Mouse (Mus musculus): ENCODE results near the gene Rnf223. TPM values are rescaled to one million over a fixed set of nuclear protein-coding genes. Genes with fewer than 3 reads are reported as not detected.
"Not testable (repeated sequence)": the region's sequence is repeated elsewhere in the genome, so short reads cannot be mapped to it uniquely, and the experiment has no call there.

Rnf223 gene
- polyA plus RNA-seq, 1 experiment from 2014 or later, result 0.71 TPM

DNA sequence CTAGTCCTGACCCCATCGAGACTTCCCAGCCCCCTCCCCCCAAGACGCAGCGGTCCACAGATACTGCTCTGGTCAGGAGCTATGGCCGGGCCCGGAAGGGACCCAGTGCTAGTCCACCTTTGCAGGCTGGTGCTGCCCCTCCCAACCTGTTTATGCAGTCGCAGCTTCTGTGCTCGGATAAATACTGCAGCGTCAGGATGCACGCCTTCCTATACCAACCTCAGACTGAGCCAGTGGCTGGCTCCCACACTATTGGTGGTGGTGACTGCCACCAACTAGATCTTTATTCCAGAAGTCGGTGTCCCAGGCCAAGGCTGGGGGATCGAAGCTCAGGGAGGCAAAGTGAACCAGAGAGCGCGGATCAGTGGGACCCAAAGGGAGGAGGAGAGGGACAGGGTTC is 4.8 kb downstream of the Rnf223 start:
- H3K27ac ChIP-seq, result no peak overlapping the region
- 92% methylated on average over 13 of the region's 13 CpGs for WGBS
- H3K27me3 ChIP-seq (ENCODE audit: insufficient read depth, poor library complexity, severe bottlenecking), result no peaks in the 10 kb centered on the region

DNA sequence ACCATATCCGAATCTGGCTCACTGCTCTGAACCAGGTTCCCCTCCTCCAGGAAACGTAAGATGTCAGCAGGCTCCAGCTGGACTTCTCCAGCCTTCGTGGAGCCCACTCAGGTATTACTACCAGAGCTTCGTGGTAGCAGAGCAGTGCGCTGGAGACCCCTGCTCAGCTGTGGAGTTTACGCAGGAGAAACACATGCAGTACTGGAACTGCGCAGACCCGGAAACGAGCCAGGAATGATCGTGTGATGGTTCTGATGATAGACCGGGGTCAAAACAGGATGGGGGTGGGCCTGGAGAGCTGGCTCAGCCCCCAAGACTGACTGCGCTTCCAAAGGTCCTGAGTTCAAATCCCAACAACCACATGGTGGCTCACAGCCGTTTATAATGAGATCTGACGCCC is 5.5 kb downstream of the Rnf223 start:
- Histone ChIP-seq H3K4me1 (replicated peaks) (no peaks in the 10 kb centered on the region; the same call in 1 of the 2 replicates), H3K27me3 (ENCODE audit: insufficient read depth, poor library complexity, severe bottlenecking) (no peaks in the 10 kb centered on the region), H3K4me3 (no peak overlapping the region), H3K9me3 (peaks cover 13% of the 10 kb centered on the region), H3K36me3 (no peaks in the 10 kb centered on the region), H3K27ac (no peak overlapping the region)
- 93% methylated on average over 14 of the region's 14 CpGs for WGBS
- no peak for DNase-seq (ENCODE audit: low spot score)

More for the DNA sequence above, 4.8 kb downstream of the Rnf223 start:
- Histone ChIP-seq H3K4me3 (no peak overlapping the region), H3K4me1 (replicated peaks) (no peaks in the 10 kb centered on the region; the same call in 1 of the 2 replicates), H3K9me3 (peaks cover 13% of the 10 kb centered on the region), H3K36me3 (no peaks in the 10 kb centered on the region)
- DNase-seq (ENCODE audit: low spot score), result no peak

DNA sequence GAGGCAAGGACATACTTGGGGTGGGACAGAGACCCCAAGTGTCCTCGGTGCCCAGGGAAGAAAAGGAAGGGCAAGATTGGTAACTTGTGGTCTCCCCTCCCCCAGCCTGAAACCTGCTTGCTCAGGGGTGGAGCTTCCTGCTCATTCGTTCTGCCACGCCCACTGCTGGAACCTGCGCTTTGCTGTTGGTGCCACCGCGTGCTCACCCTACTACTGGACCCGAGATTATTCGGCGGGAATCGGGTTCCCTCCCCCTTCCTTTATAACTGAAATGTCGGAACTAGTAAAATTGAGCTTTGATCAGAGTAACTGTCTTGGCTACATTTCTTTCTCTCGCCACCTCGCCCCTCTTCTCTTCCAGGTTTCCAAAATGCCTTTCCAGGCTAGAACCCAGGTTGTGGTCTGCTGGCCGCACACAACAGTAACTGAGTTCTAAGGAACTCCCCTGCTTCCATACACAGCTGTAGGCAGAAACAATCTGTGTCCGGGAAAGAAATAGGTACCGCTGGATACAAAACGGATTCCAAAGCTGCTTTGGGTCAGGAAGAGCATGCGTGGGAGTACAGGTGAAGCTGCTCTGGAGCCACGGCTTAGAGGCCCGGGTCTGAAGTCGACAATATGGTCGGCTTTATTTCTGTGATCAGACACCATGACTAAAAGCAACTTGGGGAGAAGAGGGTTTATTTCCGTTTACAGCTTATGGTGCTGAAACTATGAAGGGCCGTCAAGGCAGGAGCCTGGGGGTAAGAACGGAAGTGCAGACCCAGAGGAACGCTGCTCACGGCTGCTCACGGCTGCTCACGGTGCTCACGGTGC is 6.2 kb downstream of the Rnf223 start:
- H3K9me3 ChIP-seq, result peaks cover 13% of the 10 kb centered on the region
- 94% methylated on average over 30 of the region's 30 CpGs for WGBS
- no peaks in the 10 kb centered on the region; the same call in 1 of the 2 replicates for H3K4me1 ChIP-seq (replicated peaks)
- H3K27ac ChIP-seq, result no peak overlapping the region
- DNase-seq (ENCODE audit: low spot score), result no peak
- H3K4me3 ChIP-seq, result no peak overlapping the region
- H3K27me3 ChIP-seq (ENCODE audit: insufficient read depth, poor library complexity, severe bottlenecking), result no peaks in the 10 kb centered on the region
- H3K36me3 ChIP-seq, result no peaks in the 10 kb centered on the region

DNA sequence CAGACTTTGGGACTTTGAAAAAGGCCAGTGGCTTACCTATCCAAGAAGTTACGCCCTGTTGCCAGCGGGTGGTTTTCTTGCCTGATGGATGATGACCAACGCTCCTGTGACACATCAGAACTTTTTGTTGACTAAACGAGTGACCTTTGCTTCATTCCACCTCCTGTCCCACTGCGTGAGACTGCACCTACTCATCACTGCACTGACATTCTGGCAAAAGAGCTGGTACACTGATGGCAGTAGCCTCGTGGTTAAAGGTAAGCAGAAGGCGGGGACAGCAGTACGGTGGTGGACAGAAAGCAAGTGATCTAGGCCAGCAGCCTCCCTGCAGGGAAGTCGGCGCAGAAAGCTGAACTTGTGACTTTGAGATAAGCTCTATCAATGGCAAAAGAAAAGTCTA is 20.6 kb downstream of the Rnf223 start:
- 89% methylated on average over 10 of the region's 10 CpGs for WGBS
- DNase-seq (ENCODE audit: low spot score), result not testable (repeated sequence)

DNA sequence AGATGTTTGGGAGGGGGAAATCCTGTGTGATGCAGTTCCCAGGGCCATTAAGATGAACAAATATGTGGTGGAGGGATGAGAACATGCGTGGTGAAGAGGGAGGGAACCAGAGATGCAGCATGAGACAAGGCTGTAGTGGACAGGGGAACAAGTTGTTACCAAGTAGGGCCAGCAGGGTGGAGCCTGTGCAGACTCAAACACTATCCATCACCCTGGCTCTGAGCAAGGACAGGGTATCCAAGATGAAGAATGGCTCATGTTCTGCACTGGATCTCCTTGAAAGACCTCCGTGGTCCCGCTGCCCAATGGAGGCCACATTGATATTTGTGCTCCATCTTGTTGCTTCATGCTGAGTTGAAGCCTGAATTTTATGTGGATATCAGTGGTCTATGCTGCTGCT is 24.5 kb downstream of the Rnf223 start:
- DNase-seq (ENCODE audit: low spot score), result no peak
- no peaks in the 10 kb centered on the region for H3K4me1 ChIP-seq (replicated peaks)
- H3K27ac ChIP-seq, result no peak overlapping the region
- peaks cover 24% of the 10 kb centered on the region for H3K9me3 ChIP-seq
- no peaks in the 10 kb centered on the region for H3K36me3 ChIP-seq
- H3K4me3 ChIP-seq, result no peak overlapping the region
- 92% methylated on average over 3 of the region's 3 CpGs for WGBS
- no peaks in the 10 kb centered on the region for H3K27me3 ChIP-seq (ENCODE audit: insufficient read depth, poor library complexity, severe bottlenecking)

More for the DNA sequence above, 20.6 kb downstream of the Rnf223 start:
- not testable (repeated sequence) for H3K4me1 ChIP-seq (replicated peaks); H3K36me3 ChIP-seq; H3K27me3 ChIP-seq (ENCODE audit: insufficient read depth, poor library complexity, severe bottlenecking); H3K4me3 ChIP-seq; H3K9me3 ChIP-seq; H3K27ac ChIP-seq

DNA sequence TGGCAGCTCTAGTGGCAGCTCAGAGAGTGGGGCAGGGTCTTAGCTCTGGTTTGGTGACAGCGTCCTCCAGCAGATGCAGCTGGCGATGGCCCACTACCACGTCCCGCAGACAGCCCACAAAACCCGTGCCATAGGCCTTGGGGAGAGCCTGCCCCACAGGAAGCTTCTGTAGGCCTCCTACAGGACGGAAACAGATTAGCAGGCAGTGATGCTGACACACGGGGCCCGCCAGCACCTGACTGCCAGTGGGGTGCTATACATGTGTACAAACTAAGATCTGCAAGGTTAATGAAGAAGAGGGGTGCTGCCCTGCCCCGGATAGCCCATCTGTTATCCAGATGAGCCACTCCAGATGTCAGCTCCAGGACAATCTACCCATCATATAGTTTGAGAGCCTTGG is 36.2 kb downstream of the Rnf223 start:
- Histone ChIP-seq H3K27ac (no peak overlapping the region), H3K36me3 (peaks cover 100% of the 10 kb centered on the region), H3K4me3 (no peak overlapping the region), H3K4me1 (replicated peaks) (no peaks in the 10 kb centered on the region), H3K27me3 (ENCODE audit: insufficient read depth, poor library complexity, severe bottlenecking) (no peaks in the 10 kb centered on the region), H3K9me3 (peaks cover 21% of the 10 kb centered on the region)
- no peak for DNase-seq (ENCODE audit: low spot score)
- WGBS, result 92% methylated on average over 9 of the region's 9 CpGs

DNA sequence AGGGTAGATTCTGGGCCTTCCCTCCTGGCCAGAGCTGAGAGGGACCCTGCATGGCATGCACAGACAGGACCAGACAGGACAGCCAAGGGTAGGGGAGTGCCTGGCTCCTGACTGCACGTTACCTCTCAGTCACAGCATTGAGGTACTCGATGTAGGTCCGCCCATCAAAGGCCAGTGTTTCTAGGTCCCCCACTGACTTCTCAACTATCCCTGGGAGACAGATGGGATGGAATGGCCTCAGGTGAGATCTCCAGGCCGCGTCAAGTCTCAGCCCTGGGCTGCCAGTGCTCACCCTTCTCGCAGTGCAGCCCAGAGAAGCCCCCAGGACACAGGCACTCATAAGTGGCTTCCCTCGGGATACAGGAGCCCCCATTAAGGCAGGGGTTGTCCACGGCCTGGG is 38.3 kb downstream of the Rnf223 start:
- 95% methylated on average over 8 of the region's 8 CpGs for WGBS
- Histone ChIP-seq H3K36me3 (peaks cover 100% of the 10 kb centered on the region), H3K4me1 (replicated peaks) (no peaks in the 10 kb centered on the region), H3K9me3 (peaks cover 3% of the 10 kb centered on the region; the same call in 1 of the 2 replicates), H3K4me3 (no peak overlapping the region), H3K27ac (no peak overlapping the region), H3K27me3 (ENCODE audit: insufficient read depth, poor library complexity, severe bottlenecking) (no peaks in the 10 kb centered on the region)
- DNase-seq (ENCODE audit: low spot score), result no peak

DNA sequence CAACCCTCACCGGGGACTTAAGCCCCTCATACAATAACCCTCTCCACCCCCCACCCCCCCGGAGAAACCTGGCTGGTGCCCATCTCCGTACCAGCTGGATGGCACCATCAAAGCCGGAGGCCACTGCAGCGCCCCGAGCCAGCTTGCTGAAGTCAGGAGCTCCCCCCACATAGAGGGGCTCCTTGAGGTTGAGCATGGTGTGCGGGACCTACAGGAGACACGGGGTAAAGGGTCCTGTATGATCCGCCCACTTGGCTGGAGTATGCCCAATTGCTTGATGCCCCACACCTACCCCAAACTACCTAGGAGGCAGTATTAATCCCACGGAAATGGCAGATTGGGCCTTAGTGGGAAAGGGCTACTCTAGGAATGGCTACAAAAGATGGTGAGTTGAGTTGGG is 38.8 kb downstream of the Rnf223 start:
- Histone ChIP-seq H3K4me1 (replicated peaks) (no peaks in the 10 kb centered on the region), H3K36me3 (peaks cover 100% of the 10 kb centered on the region), H3K4me3 (no peak overlapping the region), H3K27ac (no peak overlapping the region), H3K9me3 (no peaks in the 10 kb centered on the region), H3K27me3 (ENCODE audit: insufficient read depth, poor library complexity, severe bottlenecking) (no peaks in the 10 kb centered on the region)
- 96% methylated on average over 10 of the region's 10 CpGs for WGBS
- no peak for DNase-seq (ENCODE audit: low spot score)

DNA sequence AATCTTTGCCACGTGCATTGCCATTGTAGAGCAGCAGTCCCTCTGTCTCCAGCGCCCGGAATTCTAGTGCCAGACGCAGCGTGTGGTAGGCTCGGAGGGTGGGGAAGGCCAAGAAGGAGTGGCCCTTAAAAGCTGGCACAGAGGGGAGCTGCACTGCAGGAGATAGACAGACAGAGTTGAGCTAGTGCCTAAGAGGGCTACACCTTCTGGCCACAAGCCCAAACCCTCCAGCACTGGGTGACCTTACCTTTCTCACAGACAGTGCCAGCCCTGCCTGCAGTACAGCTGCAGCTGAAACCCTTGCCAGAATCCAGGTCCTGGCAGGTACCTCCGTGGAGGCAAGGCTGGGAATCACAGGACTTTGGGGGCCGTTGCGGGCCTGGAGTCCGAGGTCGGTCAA is 41.5 kb downstream of the Rnf223 start:
- no peak for DNase-seq (ENCODE audit: low spot score)

DNA sequence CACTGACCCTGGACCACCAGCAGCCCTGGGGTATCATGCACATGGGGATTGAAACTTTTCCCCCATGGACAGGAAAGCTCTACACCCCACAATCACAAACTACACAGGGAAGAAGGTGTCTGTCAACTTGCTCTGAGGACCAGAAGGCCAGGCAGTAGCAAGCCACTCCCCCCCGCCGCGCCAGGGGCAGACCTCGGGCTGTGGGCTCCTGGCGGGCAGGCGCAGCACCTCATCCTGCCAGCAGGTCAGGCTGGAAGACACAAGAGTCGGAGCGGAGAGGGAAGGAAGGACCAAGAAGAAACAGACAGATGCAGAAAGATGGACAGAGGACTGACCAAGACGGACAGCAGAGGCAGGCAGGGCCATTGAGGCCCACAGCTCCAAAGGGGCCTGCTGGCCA is 47.3 kb downstream of the Rnf223 start:
- Histone ChIP-seq H3K4me1 (replicated peaks) (no peaks in the 10 kb centered on the region), H3K27ac (no peak overlapping the region), H3K27me3 (ENCODE audit: insufficient read depth, poor library complexity, severe bottlenecking) (no peaks in the 10 kb centered on the region), H3K4me3 (no peak overlapping the region), H3K36me3 (peaks cover 100% of the 10 kb centered on the region), H3K9me3 (no peaks in the 10 kb centered on the region)
- no peak for DNase-seq (ENCODE audit: low spot score)
- 95% methylated on average over 9 of the region's 9 CpGs for WGBS

More for the DNA sequence above, 41.5 kb downstream of the Rnf223 start:
- no peak overlapping the region for H3K27ac ChIP-seq
- 97% methylated on average over 11 of the region's 11 CpGs for WGBS
- H3K9me3 ChIP-seq, result no peaks in the 10 kb centered on the region
- no peak overlapping the region for H3K4me3 ChIP-seq
- H3K27me3 ChIP-seq (ENCODE audit: insufficient read depth, poor library complexity, severe bottlenecking), result no peaks in the 10 kb centered on the region
- H3K36me3 ChIP-seq, result peaks cover 100% of the 10 kb centered on the region
- no peaks in the 10 kb centered on the region for H3K4me1 ChIP-seq (replicated peaks)

Other genes with a start within 250 kb of the Rnf223 start
- gene Pusl1, start 238.7 kb upstream of the Rnf223 start, polyA plus RNA-seq (2016; fragmentation: Nextera tagmentation; extraction: Ambion mirVana), result 49.4 and 52.8 TPM in 2 replicates
- gene Acap3, start 238.7 kb upstream of the Rnf223 start, polyA plus RNA-seq (2016; fragmentation: Nextera tagmentation; extraction: Ambion mirVana), result 32.2 and 41.4 TPM in 2 replicates
- 146 and 157 TPM in 2 replicates for gene Ube2j2, start 186.7 kb upstream of the Rnf223 start, polyA plus RNA-seq (2016; fragmentation: Nextera tagmentation; extraction: Ambion mirVana)
- gene C1qtnf12, start 168.2 kb upstream of the Rnf223 start, polyA plus RNA-seq (2016; fragmentation: Nextera tagmentation; extraction: Ambion mirVana), result 24.4 and 25.2 TPM in 2 replicates
- 13.8 and 17.2 TPM in 2 replicates for gene B3galt6, start 137.9 kb upstream of the Rnf223 start, polyA plus RNA-seq (2016; fragmentation: Nextera tagmentation; extraction: Ambion mirVana)
- gene Sdf4, start 137.6 kb upstream of the Rnf223 start, polyA plus RNA-seq (2016; fragmentation: Nextera tagmentation; extraction: Ambion mirVana), result 131 and 135 TPM in 2 replicates
- gene Tnfrsf4, start 116.7 kb upstream of the Rnf223 start, polyA plus RNA-seq (2016; fragmentation: Nextera tagmentation; extraction: Ambion mirVana), result 0.30 and 1.3 TPM in 2 replicates
- gene Tnfrsf18, start 104.3 kb upstream of the Rnf223 start, polyA plus RNA-seq (2016; fragmentation: Nextera tagmentation; extraction: Ambion mirVana), result 1.3 and 1.4 TPM in 2 replicates
- gene Ttll10, start 71.1 kb upstream of the Rnf223 start, polyA plus RNA-seq (2016; fragmentation: Nextera tagmentation; extraction: Ambion mirVana), result 0.27 and 0.30 TPM in 2 replicates
- gene 9430015G10Rik, start 20.5 kb upstream of the Rnf223 start, polyA plus RNA-seq (2016; fragmentation: Nextera tagmentation; extraction: Ambion mirVana), result 62.3 and 72.7 TPM in 2 replicates
- gene Agrn, start 67.0 kb downstream of the Rnf223 start, polyA plus RNA-seq (2016; fragmentation: Nextera tagmentation; extraction: Ambion mirVana), result 72.6 and 85.8 TPM in 2 replicates
- gene Isg15, start 70.3 kb downstream of the Rnf223 start, polyA plus RNA-seq (2016; fragmentation: Nextera tagmentation; extraction: Ambion mirVana), result 0.50 TPM in 1 of 2 replicates, not detected in the other
- gene AW011738, start 72.8 kb downstream of the Rnf223 start, polyA plus RNA-seq (2016; fragmentation: Nextera tagmentation; extraction: Ambion mirVana), result 4.3 and 7.0 TPM in 2 replicates
- 1.2 and 1.8 TPM in 2 replicates for gene Perm1, start 85.4 kb downstream of the Rnf223 start, polyA plus RNA-seq (2016; fragmentation: Nextera tagmentation; extraction: Ambion mirVana)
- gene Plekhn1, start 104.3 kb downstream of the Rnf223 start, polyA plus RNA-seq (2016; fragmentation: Nextera tagmentation; extraction: Ambion mirVana), result 22.3 and 23.0 TPM in 2 replicates
- gene Noc2l, start 105.5 kb downstream of the Rnf223 start, polyA plus RNA-seq (2016; fragmentation: Nextera tagmentation; extraction: Ambion mirVana), result 91.4 and 108 TPM in 2 replicates
- gene Samd11, start 125.1 kb downstream of the Rnf223 start, polyA plus RNA-seq (2016; fragmentation: Nextera tagmentation; extraction: Ambion mirVana), result 2.1 and 2.7 TPM in 2 replicates
- gene Vmn2r-ps159, start 200.6 kb downstream of the Rnf223 start, polyA plus RNA-seq (2016; fragmentation: Nextera tagmentation; extraction: Ambion mirVana), result not detected in 2 replicates